ENCODE assay signal across 18 mouse cellular contexts in the genomic region with DNA sequence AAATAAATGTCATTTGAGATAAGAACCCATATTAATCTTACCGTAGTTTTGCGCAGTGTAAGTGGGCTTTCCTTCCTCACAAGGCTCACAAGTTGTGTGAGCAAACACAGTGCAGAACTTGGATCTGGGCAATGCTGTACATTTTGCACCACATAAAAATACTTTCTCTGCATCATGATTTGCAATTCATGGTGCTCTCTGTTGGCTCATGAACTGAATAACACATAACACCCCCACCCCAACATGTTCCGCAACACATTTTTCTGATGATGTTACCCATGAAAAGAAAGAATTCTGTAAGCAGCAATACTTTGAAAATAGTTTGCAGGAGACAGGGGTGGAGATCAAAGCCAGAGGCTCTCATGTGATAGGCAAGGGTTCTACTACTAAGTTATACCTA.
"Had no signal": no experiment of that assay in that cellular context is flagged by ENCODE, and none has a peak within 500 bp of the region (broad histone marks: within the 10 kb centered on the region; RNA-seq: fewer than 3 reads in every experiment).

No protein-coding gene starts in this region.

- H3K4me2 ChIP-seq: lung, embryonic 15.5 days; midbrain, embryonic 11.5 days; midbrain, embryonic 13.5 days; midbrain, embryonic 15.5 days; neural tube, embryonic 12.5 days; stomach, embryonic 15.5 days had no signal

- H3K27ac ChIP-seq: lung, embryonic 15.5 days; macrophage; midbrain, embryonic 13.5 days; midbrain, embryonic 15.5 days; neural tube, embryonic 12.5 days; stomach, embryonic 15.5 days; stomach, postnatal 0 days had no signal

- H3K36me3 ChIP-seq: lung, embryonic 15.5 days; midbrain, embryonic 13.5 days; midbrain, embryonic 15.5 days; neural tube, embryonic 12.5 days; stomach, embryonic 15.5 days had no signal

- H3K4me3 ChIP-seq: lung, embryonic 15.5 days; megakaryocyte, embryonic 14.5 days; midbrain, embryonic 13.5 days; midbrain, embryonic 15.5 days; neural tube, embryonic 12.5 days; stomach, embryonic 15.5 days had no signal

- H3K9me3 ChIP-seq: lung, embryonic 15.5 days; megakaryocyte, embryonic 14.5 days; midbrain, embryonic 13.5 days; midbrain, embryonic 15.5 days; neural tube, embryonic 12.5 days; stomach, embryonic 15.5 days had no signal

- H3K9ac ChIP-seq: liver, postnatal 0 days; lung, embryonic 15.5 days; midbrain, embryonic 13.5 days; midbrain, embryonic 15.5 days; neural tube, embryonic 12.5 days; stomach, embryonic 15.5 days had no signal

- DNase-seq: liver, postnatal 0 days; lung, adult 2 months; lung, postnatal 14 days; lung, postnatal 36 days; right cerebral cortex, postnatal 14 days; thymus, adult 18-20 months; thymus, postnatal 14 days; thymus, postnatal 36 days had no signal

- H3K4me1 ChIP-seq: lung, embryonic 15.5 days; midbrain, embryonic 15.5 days; neural tube, embryonic 12.5 days; stomach, embryonic 15.5 days had no signal

- H3K27me3 ChIP-seq: lung, embryonic 15.5 days; megakaryocyte, embryonic 14.5 days; midbrain, embryonic 13.5 days; midbrain, embryonic 15.5 days; neural tube, embryonic 12.5 days; stomach, embryonic 15.5 days had no signal

- ATAC-seq: liver, postnatal 0 days; lung, postnatal 0 days; midbrain, embryonic 13.5 days; midbrain, embryonic 15.5 days had no signal
